Mouse (Mus musculus) liver, embryonic 13.5 days (tissue): ENCODE data around the gene Dmwd. TPM values are rescaled to one million over a fixed set of nuclear protein-coding genes. Genes with fewer than 3 reads are reported as not detected.

Experiments used
- ATAC-seq: fragments of 200-750 bp; cut with Nextera tagmentation; 2 replicates; pipeline ENCODE4 v1.8.0; 2017; ENCODE audit warnings: low read depth, mild to moderate bottlenecking, moderate number of reproducible peaks, moderate library complexity
- DNase-seq: peaks from one replicate; pipeline ENCODE4 v3.0.0; 2022
- H3K27ac ChIP-seq: fragments of 300-500 bp; sonication (generic); 2 replicates; pipeline ENCODE4 v1.5.1; 2015; ENCODE audit warnings: moderate library complexity, mild to moderate bottlenecking, inconsistent platforms
- H3K27me3 ChIP-seq: fragments of 300-500 bp; sonication (generic); 2 replicates; pipeline ENCODE4 v1.6.1; 2015; ENCODE audit warnings: mild to moderate bottlenecking, inconsistent platforms
- H3K36me3 ChIP-seq: fragments of 300-500 bp; sonication (generic); 2 replicates; pipeline ENCODE4 v1.6.1; 2015; ENCODE audit warnings: mild to moderate bottlenecking, inconsistent platforms
- H3K4me1 ChIP-seq: fragments of 300-500 bp; sonication (generic); replicated peaks from 2 replicates; pipeline ENCODE4 v1.6.1; 2015; ENCODE audit warnings: inconsistent platforms
- H3K4me2 ChIP-seq: fragments of 300-500 bp; sonication (generic); 2 replicates; pipeline ENCODE4 v1.6.1; 2015; ENCODE audit warnings: inconsistent platforms, mild to moderate bottlenecking, moderate library complexity
- H3K4me3 ChIP-seq: fragments of 300-500 bp; sonication (generic); replicated peaks from 2 replicates; pipeline ENCODE4 v1.5.1; 2015; ENCODE audit warnings: mild to moderate bottlenecking, inconsistent platforms
- H3K9ac ChIP-seq: fragments of 300-500 bp; sonication (generic); 2 replicates; pipeline ENCODE4 v1.6.1; 2015; ENCODE audit warnings: mild to moderate bottlenecking, inconsistent platforms
- H3K9me3 ChIP-seq: fragments of 300-500 bp; sonication (generic); replicated peaks from 2 replicates; pipeline ENCODE4 v1.6.1; 2016; ENCODE audit warnings: inconsistent platforms
- WGBS: fragments of 180-500 bp; shearing (Covaris S2); methylation state at CpG from one replicate; pipeline ENCODE4 v1.1.7; 2015; ENCODE audit not compliant: insufficient replicate concordance; 5-methylcytosine and 5-hydroxymethylcytosine counted together
- polyA plus RNA-seq: library from polyadenylated mRNA; unstranded; fragments of >200 nt; fragmentation: Nextera tagmentation; extraction: Ambion mirVana; gene quantifications from 2 replicates; pipeline ENCODE4 v1.2.1, GENCODE M21; 2015

The Dmwd gene
- polyA plus RNA-seq, 1 experiment from 2014 or later: 4.2 TPM

DNA sequence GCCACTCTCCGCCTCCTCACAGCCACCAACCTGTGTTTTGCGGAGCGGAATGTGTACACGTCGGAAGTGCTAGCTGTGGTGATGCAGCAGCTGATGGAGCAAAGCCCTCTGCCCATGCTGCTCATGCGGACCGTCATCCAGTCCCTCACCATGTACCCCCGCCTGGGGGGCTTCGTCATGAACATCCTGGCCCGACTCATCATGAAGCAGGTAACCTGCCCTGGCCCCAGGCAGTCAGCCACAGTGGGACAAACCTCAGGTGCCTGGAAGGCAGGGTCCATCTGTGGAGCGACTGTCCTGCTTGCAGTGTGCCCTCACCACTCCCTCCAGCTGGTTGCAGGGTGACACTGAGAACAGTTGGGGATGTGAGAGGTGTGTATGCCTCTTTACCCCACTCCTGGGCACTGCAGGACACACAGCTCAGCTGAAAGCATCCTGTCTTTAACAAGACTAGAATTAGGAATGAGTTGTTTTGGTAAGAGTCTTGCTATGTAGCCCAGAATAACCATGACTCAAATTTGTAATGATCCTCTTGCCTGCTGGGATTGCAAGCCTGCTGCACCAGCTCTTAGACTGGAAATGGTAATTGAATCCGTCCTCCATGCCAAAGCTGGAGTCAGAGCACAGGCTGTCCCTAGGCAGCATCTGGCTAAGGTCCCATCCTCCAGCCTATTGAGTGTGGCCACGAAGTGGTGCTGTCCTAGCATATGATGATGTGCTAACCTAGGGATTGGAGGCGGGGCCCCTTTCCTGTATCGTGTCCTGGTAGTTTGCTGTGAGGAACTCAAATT lies 23.5 kb upstream of the Dmwd start:
- Histone ChIP-seq H3K4me3 (no peak overlapping the region), H3K9ac (no peak overlapping the region), H3K4me1 (no peaks in the 10 kb centered on the region), H3K36me3 (peaks cover 73% of the 10 kb centered on the region), H3K27ac (no peak overlapping the region), H3K9me3 (0 out of 2 replicates have a peak, but pooled peaks cover 4% of the 10 kb centered on the region), H3K4me2 (no peak overlapping the region), H3K27me3 (no peaks in the 10 kb centered on the region)
- 78% methylated on average over 15 of the region's 15 CpGs for WGBS
- DNase-seq (no peak), ATAC-seq (no peak)

GRCm38 (mm10) chr7:19053136-19053532 lies 22.9 kb upstream of the Dmwd start:
- Histone ChIP-seq H3K36me3 (peaks cover 67% of the 10 kb centered on the region), H3K27ac (no peak overlapping the region), H3K4me1 (no peaks in the 10 kb centered on the region), H3K4me2 (no peak overlapping the region), H3K4me3 (no peak overlapping the region), H3K27me3 (no peaks in the 10 kb centered on the region), H3K9ac (no peak overlapping the region), H3K9me3 (0 out of 2 replicates have a peak, but pooled peaks cover 4% of the 10 kb centered on the region)
- ATAC-seq (no peak), DNase-seq (no peak)
- 83% methylated on average over 7 of the region's 7 CpGs for WGBS

GRCm38 (mm10) chr7:19054047-19054776 lies 21.8 kb upstream of the Dmwd start, which contains the start of gene Rsph6a:
Gene Rsph6a, plus strand, starts transcription at chr7:19054690.
- no peaks in the 10 kb centered on the region for H3K4me1 ChIP-seq
- no peak within 1 kb of the TSS for H3K4me2 ChIP-seq
- H3K9me3 ChIP-seq: 0 out of 2 replicates have a peak, but pooled peaks cover 4% of the 10 kb centered on the region
- DNase-seq (no peak), ATAC-seq (no peak)
- WGBS: 55% methylated on average over 33 of the region's 33 CpGs
- H3K4me3 ChIP-seq: no peak within 1 kb of the TSS
- H3K36me3 ChIP-seq: peaks cover 56% of the 10 kb centered on the region
- no peaks in the 10 kb centered on the region; the same call in 1 of the 2 replicates for H3K27me3 ChIP-seq
- no peak within 1 kb of the TSS for H3K27ac ChIP-seq
- no peak within 1 kb of the TSS for H3K9ac ChIP-seq

- no peak overlapping the region for H3K4me3 ChIP-seq
- H3K4me1 ChIP-seq: no peaks in the 10 kb centered on the region
- 78% methylated on average over 9 of the region's 9 CpGs for WGBS
- no peak overlapping the region for H3K27ac ChIP-seq
- H3K27me3 ChIP-seq: no peaks in the 10 kb centered on the region; the same call in 1 of the 2 replicates
- H3K9ac ChIP-seq: no peak overlapping the region
- no peak overlapping the region for H3K4me2 ChIP-seq
- H3K36me3 ChIP-seq: peaks cover 51% of the 10 kb centered on the region
- DNase-seq: no peak
- ATAC-seq: 0 out of 2 replicates have a peak, but pooled peaks have one; percentile 10
- 0 out of 2 replicates have a peak, but pooled peaks cover 4% of the 10 kb centered on the region for H3K9me3 ChIP-seq
Measured at GRCm38 (mm10) chr7:19054777-19055076, 21.3 kb upstream of the Dmwd start.

DNA sequence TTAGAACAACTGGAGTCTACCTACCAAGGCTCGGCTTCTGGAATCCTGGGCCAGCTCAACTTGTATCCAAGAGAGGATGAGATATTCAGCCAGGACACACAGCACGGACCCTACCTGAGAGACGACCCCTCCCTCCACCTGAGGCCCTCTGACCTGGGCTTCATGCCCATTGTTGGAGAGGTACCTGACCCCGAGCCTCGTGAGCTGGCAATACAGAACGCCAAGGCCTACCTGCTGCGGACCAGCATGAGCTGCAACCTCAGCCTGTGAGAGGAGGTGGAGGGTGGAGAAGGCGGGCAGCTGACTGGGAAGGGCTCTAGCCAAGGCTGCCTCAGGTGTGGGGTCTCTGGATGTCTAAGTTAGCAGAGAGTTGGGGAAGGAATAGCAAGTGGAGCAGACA lies 20.9 kb upstream of the Dmwd start:
- 0 out of 2 replicates have a peak, but pooled peaks cover 4% of the 10 kb centered on the region for H3K9me3 ChIP-seq
- WGBS: 80% methylated on average over 8 of the region's 8 CpGs
- H3K27ac ChIP-seq: no peak overlapping the region
- H3K36me3 ChIP-seq: peaks cover 47% of the 10 kb centered on the region
- H3K27me3 ChIP-seq: no peaks in the 10 kb centered on the region; the same call in 1 of the 2 replicates
- DNase-seq (no peak), ATAC-seq (no peak)
- no peak overlapping the region for H3K4me3 ChIP-seq
- H3K4me1 ChIP-seq: no peaks in the 10 kb centered on the region
- no peak overlapping the region for H3K9ac ChIP-seq
- H3K4me2 ChIP-seq: no peak overlapping the region

DNA sequence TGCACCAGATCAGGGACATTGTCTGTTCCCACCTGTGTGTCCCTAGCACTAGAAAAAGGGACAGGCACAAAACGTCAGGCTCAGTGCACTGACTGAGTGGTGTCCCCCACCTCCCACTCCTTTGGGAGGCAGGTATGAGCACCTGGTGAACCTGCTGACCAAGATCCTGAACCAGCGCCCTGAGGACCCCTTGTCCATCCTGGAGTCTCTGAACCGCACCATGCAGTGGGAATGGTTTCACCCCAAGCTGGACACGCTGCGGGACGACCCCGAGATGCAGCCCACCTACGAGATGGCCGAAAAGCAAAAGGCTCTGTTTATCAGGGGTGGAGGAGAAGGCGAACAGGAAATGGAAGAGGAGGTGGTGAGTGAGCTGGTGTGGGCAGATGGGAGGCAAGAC lies 18.6 kb upstream of the Dmwd start:
- Histone ChIP-seq H3K9me3 (0 out of 2 replicates have a peak, but pooled peaks cover 4% of the 10 kb centered on the region), H3K9ac (no peak overlapping the region), H3K4me2 (no peak overlapping the region), H3K27ac (no peak overlapping the region), H3K27me3 (peaks cover 4% of the 10 kb centered on the region), H3K4me3 (no peak overlapping the region), H3K36me3 (peaks cover 24% of the 10 kb centered on the region), H3K4me1 (no peaks in the 10 kb centered on the region)
- ATAC-seq (no peak), DNase-seq (no peak)
- WGBS: 71% methylated on average over 10 of the region's 10 CpGs

- Histone ChIP-seq H3K9me3 (no peaks in the 10 kb centered on the region), H3K4me2 (no peak overlapping the region), H3K4me3 (no peak overlapping the region), H3K27me3 (peaks cover 60% of the 10 kb centered on the region), H3K27ac (no peak overlapping the region), H3K4me1 (peaks cover 4% of the 10 kb centered on the region), H3K9ac (no peak overlapping the region), H3K36me3 (no peaks in the 10 kb centered on the region)
- ATAC-seq (no peak), DNase-seq (no peak)
- WGBS: 48% methylated on average over 13 of the region's 13 CpGs
Measured at GRCm38 (mm10) chr7:19065896-19066295, 10.1 kb upstream of the Dmwd start.

- 30% methylated on average over 14 of the region's 14 CpGs for WGBS
Measured at GRCm38 (mm10) chr7:19067063-19067462, 9.0 kb upstream of the Dmwd start.

GRCm38 (mm10) chr7:19067935-19068334 lies 8.1 kb upstream of the Dmwd start:
- H3K4me3 ChIP-seq: no peak overlapping the region
- H3K27ac ChIP-seq: no peak overlapping the region
- peaks cover 59% of the 10 kb centered on the region for H3K27me3 ChIP-seq
- ATAC-seq (no peak), DNase-seq (no peak)
- H3K9ac ChIP-seq: no peak overlapping the region
- no peaks in the 10 kb centered on the region for H3K36me3 ChIP-seq
- no peak overlapping the region for H3K4me2 ChIP-seq
- H3K9me3 ChIP-seq: no peaks in the 10 kb centered on the region
- peaks cover 4% of the 10 kb centered on the region for H3K4me1 ChIP-seq
- 51% methylated on average over 12 of the region's 14 CpGs for WGBS

More at GRCm38 (mm10) chr7:19067063-19067462, 9.0 kb upstream of the Dmwd start:
- no peak overlapping the region for H3K9ac ChIP-seq
- no peak for DNase-seq
- H3K36me3 ChIP-seq: no peaks in the 10 kb centered on the region
- H3K4me1 ChIP-seq: peaks cover 4% of the 10 kb centered on the region
- peaks cover 60% of the 10 kb centered on the region for H3K27me3 ChIP-seq
- no peaks in the 10 kb centered on the region for H3K9me3 ChIP-seq
- no peak overlapping the region for H3K4me3 ChIP-seq
- ATAC-seq: no peak
- H3K4me2 ChIP-seq: no peak overlapping the region
- no peak overlapping the region for H3K27ac ChIP-seq

GRCm38 (mm10) chr7:19068707-19069106 lies 7.3 kb upstream of the Dmwd start:
- no peak overlapping the region for H3K4me3 ChIP-seq
- no peak overlapping the region for H3K9ac ChIP-seq
- peaks cover 55% of the 10 kb centered on the region for H3K27me3 ChIP-seq
- H3K36me3 ChIP-seq: no peaks in the 10 kb centered on the region
- ATAC-seq (no peak), DNase-seq (peak; percentile 48)
- H3K9me3 ChIP-seq: no peaks in the 10 kb centered on the region
- 1% methylated on average over 2 of the region's 2 CpGs for WGBS
- H3K4me2 ChIP-seq: no peak overlapping the region
- H3K27ac ChIP-seq: no peak overlapping the region
- peaks cover 4% of the 10 kb centered on the region for H3K4me1 ChIP-seq

- H3K36me3 ChIP-seq: no peaks in the 10 kb centered on the region
- no peak overlapping the region for H3K4me3 ChIP-seq
- peaks cover 51% of the 10 kb centered on the region for H3K27me3 ChIP-seq
- H3K4me1 ChIP-seq: peaks cover 4% of the 10 kb centered on the region
- no peaks in the 10 kb centered on the region for H3K9me3 ChIP-seq
- ATAC-seq (no peak), DNase-seq (no peak)
- no peak overlapping the region for H3K4me2 ChIP-seq
- H3K9ac ChIP-seq: no peak overlapping the region
- H3K27ac ChIP-seq: no peak overlapping the region
- 38% methylated on average over 3 of the region's 3 CpGs for WGBS
Measured at GRCm38 (mm10) chr7:19069500-19069899, 6.5 kb upstream of the Dmwd start.
